Mouse (Mus musculus) cerebellum, adult 9-11 months (tissue): ENCODE measurements at regions not wholly inside any gene's neighbourhood (a gene's known extent, or its start where the extent isn't known, plus 50 kb on each side); places are given as distances from the start of the nearest gene placed in this dataset.

Source experiments
- DNase-seq: peaks from one replicate; pipeline ENCODE4 v3.0.0; 2022

DNA sequence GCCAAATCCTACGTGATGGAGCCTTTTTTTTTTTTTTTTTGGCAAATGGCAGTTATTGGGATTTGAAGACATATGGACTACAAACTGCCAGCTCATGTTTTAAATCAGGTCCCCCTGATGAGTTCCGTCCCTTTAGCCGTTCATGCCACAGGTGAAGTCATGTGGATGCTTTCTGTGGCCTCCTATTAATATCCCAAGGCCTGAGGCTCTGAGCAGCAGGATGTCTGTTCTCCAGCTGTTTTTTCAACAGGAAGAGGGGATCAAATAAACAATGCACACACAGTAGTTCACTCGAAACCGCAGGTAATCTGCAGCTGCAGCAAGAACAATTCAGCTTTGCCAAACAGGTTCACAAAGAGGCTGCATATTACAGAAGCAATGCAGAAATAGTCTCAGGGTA lies 112.1 kb downstream of the Dusp6 start:
- no peak for DNase-seq

DNA sequence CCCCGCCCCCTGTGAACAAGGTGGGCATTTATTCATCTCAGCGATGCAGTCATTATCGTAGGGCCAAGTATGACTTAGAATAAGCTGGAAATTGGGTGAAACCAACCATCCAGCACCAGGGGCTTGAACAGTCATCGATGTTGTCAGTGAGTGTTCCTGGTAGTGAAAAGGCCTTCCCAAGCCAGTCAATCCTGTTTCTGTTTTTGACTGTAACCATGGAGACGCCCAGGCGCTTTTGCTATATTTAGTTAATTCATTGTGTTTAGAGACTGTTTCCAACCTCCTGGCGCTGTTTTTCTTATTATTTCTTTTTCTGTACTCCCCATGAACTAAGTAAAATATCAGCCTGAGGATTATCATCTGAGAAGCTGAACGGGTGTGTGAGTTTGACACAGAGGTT lies 113.4 kb downstream of the Dusp6 start:
- DNase-seq = no peak

DNA sequence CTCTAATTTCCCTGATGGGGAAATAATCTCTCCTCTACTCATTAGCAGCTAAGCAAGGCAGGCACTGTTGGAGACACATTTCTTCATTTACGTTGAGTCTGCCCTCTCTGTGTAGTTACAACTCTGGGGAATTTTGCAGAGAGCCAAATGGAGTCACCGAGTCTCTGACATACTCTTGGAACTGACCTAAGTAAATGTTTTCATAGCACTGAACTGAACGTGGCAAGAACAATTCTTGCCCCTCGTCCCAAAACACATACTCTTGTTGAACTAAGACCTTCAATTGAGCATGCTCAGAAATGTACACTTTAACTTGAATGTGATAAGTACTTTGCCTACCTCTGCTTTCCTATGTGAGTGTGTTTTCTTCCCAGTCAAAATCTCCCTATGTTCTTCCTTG lies 114.5 kb downstream of the Dusp6 start:
- DNase-seq = no peak

DNA sequence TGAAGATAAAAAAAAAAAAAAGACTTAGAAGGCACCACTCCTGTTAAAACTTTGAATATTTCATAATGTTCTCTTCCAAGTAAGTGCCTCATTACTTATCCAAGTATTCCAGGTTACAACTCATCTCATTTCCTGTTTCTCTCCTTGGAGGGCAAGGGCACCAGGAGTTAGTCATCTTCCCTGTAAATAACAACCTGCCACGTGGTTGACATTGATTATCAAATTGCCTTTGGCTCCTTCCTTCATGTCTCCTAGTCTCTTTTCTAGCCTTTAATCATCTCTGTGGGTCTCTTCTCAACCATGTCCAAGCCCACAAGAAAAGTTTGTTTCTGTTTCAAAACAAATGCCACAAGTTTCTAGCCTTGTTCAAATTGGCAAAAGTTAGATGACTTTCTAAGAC lies 116.1 kb downstream of the Dusp6 start:
- DNase-seq = no peak

DNA sequence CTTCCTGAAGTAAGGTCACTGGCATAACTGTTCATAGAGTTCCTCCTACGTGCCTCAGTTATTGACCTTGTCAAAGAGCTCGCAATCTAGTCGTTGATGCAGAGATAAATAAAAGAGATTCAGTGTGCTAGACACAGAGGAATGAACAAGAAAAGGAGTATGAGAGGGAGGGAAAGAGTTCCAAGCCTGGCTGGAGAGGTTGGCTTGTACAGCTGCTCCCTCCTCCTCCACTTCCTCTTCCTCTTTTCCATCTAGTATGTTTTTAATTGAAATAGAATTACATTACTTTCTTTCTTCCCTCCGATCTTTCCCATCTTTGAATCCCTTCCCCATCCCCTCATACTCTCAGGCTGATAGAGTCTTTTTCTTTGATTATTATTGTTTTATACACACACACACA lies 117.1 kb downstream of the Dusp6 start:
- DNase-seq = no peak

DNA sequence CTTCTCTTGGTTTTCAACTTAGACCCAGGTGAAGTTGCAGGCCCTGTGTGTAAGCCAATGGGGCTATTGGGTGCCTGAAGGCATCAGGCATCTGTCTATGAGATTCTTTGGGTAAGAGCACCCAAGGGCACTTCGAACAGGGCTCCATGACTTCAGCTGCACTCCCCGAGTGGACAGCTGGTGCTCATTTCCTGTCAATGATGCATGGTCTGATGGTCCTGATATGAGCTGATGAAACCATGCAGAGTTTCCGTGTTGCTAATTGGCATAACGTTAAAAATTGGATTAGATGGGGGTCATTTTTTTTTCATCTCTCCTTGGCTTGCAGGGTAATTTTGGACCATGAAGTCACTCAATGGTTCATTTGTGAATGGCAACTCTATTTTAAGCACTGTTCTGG lies 120.0 kb downstream of the Dusp6 start:
- DNase-seq = no peak

DNA sequence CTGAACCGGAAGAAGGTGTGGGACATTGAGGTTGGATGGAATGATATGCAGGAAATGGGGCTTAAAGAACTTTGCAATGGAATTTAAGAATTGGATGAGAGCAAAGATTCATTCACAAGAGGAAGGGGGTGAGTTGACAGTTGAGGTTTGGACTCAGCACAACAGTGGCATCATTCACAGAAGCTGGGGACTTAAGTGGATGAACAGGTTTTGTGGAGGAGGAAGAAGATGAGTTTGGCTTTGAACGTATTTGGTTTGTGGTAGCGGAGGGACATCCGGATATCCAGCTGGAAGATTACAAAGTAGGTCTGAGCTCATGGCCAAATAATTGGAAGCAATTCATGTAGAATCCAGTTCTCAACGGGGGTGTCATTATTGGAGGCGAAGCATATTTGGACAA lies 121.3 kb downstream of the Dusp6 start:
- DNase-seq = no peak

DNA sequence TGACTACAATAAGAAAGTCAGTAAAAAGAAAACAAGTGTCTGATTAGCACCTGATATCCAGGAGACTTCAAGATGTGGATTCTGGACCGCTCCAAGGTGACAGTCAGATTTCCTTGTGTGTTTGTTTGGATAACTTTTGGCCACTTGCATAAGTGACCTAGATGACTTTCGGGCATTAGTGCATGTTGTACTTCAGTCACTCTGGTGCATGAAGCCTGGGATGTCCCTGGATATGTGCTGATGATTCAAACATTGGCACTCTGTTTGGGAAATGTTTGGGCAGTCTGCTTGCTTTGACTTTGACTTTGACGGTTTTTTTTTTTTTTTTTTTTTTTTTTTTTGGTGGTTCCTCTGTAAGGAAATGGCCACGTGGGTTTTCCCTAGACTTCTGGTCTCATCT lies 121.8 kb downstream of the Dusp6 start:
- DNase-seq = no peak

DNA sequence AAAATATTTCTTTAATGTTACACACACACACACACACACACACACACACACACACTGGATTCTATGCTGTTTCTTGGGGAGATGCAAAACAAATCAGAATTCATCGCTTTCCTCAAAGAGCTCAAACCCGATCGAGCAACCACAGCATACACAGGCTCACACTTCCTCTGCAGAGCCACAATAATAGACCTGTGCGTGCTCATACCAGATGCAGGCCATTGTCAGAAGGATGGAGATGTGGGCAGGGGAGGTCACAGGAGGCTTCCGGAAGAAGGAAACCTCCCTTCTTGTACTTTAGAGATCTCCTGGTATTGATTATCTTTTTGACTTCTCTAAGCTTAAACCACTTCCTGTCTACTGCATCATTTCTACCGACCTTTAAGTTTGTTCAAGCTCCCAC lies 122.8 kb downstream of the Dusp6 start:
- no peak for DNase-seq

DNA sequence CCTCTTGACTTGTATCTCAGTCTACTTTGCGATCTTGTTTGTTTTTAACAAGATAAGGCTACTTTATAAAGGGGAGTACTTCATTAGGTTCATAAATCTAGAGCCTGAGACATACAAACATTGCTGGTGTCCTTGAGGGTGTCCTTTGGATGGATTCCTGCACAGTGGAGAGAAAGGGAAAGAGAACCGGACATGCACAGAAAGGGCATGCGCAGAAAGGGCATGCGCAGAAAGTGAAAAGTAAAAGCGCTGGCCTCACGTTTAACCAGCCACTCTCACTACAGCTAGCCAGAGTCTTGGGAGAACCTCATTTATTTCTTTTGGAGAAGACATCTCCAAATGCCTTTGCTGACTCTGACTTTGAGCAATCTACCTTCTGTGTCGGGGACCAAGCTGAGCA lies 125.5 kb downstream of the Dusp6 start:
- DNase-seq = no peak

DNA sequence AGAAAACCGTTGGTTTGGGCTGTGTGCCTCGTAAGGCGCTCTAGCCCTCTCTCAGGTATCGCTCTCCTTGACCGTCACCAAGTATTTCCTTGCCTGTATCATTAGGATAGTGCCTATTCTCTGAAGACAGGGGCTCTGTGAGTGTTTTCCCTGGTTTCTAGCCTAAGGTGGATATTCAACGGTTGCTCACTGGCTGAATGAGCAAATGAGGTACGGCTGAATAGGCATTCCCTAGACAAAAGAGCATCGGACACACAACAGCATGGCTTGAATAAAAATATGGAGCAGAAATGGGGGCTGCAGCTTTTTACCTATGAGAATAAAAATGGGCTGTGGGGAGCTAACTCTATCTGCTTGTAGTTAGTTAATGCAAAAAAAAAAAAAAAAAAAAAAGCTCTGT lies 126.0 kb downstream of the Dusp6 start:
- DNase-seq = no peak

DNA sequence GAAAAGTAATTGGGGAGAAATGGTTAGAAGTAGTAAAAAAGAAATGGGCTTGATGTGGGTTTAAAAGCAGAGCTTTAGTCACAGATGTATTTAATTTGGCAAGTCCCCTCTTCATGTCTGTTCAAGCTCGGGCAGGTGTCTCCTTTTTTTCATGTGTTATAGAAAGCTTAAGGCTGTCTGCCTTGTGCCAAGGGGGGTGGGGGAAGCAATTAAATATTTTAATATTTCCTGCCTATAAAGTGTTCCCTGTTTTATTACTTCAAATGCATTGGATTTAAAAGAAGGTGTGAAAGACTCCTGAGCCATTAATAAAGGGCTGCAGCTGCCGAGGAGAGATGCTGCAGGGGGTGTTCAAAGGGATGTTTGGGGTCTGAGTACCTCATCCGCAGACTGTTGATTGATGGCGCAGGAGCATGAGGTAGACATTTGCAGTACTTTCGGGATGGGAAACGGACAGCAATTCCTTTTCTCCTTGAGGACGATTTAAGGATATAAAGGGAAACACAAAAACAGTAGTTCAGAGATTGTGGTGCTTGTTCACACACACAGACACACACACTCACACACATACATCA lies 127.7 kb downstream of the Dusp6 start:
- DNase-seq = no peak

DNA sequence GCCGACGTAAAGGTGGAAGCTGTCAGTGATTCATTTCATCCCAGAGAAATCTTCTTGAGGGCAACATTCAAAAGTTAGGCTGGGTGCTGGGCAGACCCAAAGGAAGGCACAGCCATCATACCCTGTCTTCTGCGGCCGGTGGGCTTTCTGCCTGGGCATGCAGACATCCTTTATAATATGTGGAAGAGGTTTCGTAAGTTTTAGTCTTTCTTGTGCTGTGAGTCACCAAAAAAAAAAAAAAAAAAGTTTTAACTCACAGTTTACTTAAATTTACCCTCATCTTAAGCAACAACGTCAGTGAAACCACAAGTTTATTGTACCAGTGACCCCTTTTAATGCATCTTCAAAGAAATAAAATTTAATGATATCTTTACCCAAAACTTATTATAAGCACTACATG lies 128.7 kb downstream of the Dusp6 start:
- DNase-seq = no peak

DNA sequence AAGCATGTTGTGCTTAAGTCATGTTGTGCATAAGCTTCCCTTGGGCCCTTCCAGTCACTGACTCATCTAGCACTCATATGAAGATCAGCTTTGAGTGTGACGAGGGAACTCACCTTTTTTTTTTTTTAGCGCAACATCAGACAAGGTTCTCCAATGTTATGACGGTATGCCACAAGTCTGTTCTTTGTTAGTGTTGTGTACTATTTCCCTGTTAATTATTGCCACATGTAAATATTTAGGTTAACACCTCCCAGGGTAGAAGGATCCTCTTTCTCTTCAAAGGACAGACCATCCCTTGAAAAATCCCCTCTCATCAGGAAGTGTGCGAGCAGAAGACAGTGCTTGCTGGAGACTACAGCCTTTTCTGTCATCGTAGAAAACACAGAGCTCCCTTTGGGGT lies 129.9 kb downstream of the Dusp6 start:
- DNase-seq = no peak

DNA sequence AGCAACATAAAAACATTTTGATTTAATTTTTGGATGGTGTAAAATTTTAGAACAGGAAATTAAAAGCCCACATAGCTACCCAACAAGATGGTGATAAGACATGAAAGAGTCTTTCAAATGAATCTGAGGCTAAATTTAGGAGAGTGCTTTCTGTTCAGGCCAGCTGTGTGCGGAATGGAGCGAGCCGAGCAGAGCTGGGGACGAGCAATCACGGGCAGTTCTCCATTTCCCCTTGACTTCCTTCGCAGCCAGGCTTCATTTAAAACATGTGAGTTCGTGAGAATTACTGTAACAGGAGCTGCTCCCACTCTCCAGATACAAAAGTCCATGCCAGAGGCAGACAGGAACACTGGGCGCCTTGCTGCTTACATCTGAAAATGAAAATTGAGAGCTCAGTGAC lies 130.5 kb downstream of the Dusp6 start:
- DNase-seq = no peak

DNA sequence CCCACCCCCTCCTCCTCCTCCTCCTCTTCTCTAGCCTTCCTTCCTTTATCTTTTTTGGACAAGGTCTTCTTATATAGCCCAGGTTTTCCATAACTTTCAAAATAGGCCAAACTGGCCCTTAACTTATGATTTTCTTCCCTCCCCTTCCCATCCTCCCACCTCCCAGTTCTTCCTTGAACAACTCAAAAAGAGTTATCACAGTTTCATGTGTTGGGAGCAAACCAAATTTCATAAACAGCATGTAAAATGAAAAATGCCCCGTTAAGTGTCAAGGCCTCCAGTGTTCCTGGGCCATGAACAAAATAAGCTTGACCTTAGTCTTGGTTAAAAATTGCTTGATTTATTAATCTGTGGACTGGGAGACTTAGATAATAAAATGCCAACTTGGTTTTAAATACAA lies 132.4 kb downstream of the Dusp6 start:
- DNase-seq = no peak

DNA sequence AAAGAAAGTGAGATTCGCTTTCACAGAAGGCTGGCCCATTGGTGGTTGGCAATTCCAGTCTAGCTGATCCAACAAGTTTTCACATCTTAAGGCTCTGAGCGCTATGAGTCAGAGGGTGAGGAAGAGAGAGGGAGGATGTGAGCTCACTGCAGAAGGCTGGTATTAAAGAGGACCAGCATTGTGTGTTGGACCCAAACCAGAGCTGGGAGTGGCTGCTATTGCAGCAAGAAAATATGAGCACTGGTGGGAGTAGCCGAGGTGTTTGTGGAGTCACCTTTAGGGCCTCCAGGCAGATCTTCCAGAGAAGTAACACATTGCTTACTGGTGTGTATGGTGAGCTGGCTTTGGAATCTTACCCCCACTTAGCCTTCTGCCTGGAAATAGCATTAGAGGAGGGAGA lies 133.6 kb downstream of the Dusp6 start:
- no peak for DNase-seq

DNA sequence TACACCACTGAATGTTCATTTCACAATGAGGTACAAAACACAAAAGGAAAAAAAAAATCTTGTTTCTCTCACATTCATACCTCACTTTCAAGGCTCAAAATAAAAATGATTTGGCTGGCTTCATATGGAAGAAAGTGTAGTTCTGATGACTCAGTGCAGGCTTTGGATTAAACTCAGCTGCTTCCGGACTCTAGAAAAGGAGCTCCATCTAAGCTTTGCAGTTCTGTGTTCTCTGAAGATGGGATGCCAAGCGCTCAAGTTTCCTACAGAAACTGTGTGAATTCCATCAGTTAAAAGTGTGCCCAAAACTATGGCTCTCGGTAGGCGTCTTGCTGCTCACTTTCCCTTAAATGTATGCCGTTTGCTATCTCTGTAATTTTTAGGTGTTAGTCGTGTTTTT lies 137.0 kb downstream of the Dusp6 start:
- no peak for DNase-seq

DNA sequence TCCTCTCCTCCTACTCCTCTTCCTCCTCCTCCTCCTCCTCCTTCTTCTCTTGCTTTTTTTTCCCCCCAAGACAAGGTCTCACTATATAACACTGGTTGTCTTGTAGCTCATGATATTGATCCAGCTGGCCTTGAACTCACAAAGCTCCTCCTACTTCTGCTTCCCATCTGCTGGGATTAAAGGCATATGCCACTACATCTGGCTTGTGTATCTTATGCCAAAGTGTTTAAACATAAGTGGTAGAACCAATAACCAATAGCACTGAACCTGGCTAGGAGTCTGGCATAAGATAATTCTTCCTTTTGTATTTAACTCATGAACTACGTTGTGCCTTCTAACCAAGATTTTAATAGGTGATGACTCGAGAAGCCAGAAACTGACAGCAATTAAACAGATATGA lies 143.7 kb downstream of the Dusp6 start:
- no peak for DNase-seq

DNA sequence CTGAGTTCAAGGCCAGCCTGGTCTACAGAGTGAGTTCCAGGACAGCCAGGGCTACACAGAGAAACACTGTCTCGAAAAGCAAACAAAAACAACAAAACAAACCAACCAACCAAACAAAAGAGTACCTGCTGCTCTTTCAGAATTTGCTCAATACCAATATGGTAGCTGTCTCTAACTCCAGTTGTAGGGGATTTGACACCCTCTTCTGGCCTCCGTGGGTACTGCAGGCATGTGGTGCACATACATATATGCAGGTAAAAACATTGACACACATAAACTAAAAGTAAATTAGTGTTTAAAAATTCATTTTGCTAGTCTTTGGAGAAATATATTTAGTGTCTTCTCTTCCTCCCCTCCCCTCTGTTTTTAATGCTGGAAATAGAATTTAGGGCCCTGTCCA lies 145.8 kb downstream of the Dusp6 start:
- DNase-seq = no peak

DNA sequence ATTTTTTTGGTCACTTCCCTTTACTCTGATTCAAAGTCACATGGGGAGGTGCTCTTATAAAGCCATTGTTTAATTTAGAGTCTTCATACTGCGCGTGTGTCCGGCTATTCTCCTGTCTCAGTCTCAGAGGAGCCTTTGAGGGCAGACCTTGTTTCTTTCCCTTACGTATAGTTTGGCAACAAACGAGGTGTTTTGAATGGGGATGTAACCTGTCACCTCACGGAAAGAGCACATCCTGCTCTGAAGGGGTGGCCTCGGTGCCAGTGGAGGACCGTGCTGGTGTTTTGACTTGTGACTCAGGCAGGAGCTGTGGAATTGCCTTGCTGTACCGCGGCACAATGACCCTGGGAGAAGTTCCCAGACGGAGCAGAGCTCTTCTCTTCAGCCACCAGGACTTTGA lies 146.7 kb downstream of the Dusp6 start:
- DNase-seq = no peak

DNA sequence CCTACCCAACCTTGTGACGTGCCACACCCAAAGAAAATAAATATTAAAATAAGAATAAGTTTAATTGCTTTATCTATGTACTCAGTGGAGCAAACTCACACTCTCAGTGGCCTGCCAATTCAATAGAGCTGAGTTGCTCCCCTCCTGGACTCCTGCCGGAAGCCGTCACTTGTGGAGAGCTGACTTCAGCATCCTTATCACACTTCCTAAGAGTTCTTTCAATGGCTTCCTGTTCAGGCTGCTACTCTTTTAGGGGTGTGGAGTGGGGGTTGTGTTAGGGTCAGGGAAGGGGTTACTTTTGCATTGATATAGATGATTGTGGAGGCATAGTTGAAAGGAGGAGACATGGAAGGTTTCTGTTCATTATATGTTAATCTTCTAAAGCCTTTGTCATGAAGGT lies 147.7 kb downstream of the Dusp6 start:
- no peak for DNase-seq

DNA sequence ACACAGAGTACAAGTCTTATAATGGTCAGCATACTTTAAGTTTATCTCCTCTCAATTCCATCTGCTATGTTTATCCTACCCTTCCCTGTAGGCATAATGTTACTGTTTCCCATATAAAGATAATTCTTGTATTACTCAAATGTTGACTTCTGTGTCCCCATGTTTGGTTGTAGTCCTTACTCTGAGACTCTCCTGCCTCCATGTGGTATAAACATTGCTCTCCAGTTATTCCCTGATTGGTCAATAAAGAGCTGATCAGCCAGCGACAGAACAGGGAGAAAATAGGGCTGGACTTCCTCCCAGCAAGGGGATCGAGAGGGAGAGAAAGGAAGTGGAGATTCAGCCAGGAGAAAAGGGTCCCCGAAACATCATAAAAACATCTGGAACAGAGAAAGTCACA lies 150.4 kb downstream of the Dusp6 start:
- DNase-seq = no peak

DNA sequence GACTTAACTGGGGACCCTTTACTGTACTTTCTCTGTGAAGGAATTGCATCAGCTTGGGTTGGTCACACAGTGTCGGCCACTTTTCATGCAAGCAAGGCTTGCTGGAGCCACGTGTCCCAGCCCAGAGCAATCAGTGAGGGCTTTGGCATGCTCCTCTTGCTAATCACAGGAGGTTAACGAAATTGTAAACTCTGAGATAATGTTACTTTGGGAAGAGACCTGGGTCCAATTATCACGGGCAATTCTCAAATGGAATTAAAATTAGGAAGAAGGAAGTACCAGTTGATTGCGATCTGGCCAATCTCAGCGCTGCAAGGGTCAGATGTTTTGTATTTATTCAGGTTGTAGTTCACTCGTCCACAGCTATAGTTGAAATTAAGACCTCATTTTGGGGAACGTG lies 153.2 kb downstream of the Dusp6 start:
- no peak for DNase-seq

DNA sequence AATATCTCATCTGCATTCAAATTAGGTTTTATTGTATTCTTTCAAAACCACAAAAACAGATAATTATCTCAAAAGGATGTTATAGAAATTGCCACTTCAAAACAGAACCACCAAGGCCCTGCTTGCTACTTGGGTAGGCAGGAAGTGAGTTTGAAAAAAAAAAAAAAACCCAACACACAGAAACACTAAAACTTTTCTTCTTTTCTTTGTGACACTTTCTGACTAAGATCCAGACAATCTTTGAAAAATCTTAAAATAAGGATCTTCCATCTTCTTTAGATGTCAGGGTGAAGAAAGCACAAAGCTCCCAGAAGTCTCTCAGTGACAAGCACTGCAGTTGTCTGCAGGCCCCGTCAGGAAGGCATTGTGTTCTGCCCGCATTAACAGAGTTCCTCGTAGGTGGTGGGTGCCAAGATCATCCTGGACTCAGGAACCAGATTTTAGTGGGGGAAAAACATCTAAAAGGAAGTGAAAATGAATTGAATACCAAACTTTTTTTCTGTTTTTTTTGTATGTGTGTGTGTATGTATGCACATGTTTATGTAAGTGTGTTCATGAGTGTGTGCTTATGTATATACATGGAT lies 154.0 kb downstream of the Dusp6 start:
- DNase-seq = no peak

DNA sequence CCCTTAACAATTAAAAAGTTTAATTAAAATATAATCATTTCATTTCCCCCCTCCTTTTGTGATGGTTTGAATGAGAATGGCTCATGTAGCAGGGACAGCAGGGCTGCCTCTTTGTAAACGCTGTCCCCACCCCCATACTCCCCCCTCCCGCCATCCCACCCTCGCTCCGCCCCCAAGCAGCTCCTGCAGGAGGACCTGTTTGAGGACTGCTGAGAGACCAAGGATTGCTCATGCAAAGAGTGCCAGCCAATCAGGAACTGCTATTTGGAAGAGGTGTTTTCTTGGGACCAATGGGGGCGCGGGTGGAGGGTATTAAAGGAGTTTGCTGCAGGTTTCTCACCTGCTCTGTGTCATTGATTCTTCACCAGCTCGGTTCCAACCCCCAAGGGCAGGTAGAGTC lies 154.6 kb downstream of the Dusp6 start:
- DNase-seq = no peak
